8 mouse cellular contexts compared by ENCODE assay signal in genomic region chr16:18629390-18630231, GRCm38 (mm10). TPM values are rescaled to one million over a fixed set of nuclear protein-coding genes. Genes with fewer than 3 reads are reported as not detected.
A peak's percentile ranks its signal among the peaks of the same experiment; 100 is the strongest.
DNase-seq lines count a peak whose midpoint lies in the region; ATAC-seq and TF ChIP-seq lines count a peak whose summit lies in the region.

TSS of gene Sept5 (minus strand) at chr16:18629954.

- no peak for TF ChIP-seq POLR2A in spleen, adult 2 months (IDR thresholded peaks at IDR 0.05; ENCODE audit: low read depth, low read length)
- TF ChIP-seq POLR2A in small intestine, adult 2 months (IDR thresholded peaks at IDR 0.05; ENCODE audit: low read depth, low read length) = peak; percentile 27

- no peak within 1 kb of the TSS for H3K27ac ChIP-seq in spleen, adult 2 months (ENCODE audit: insufficient read depth, low read length)
- H3K27ac ChIP-seq in small intestine, adult 2 months (ENCODE audit: insufficient read depth, low read depth, low read length) = peak within 1 kb of the TSS; percentile 97

- no peaks in the 10 kb centered on the region for H3K36me3 ChIP-seq in spleen, adult 2 months (ENCODE audit: control insufficient read depth, insufficient read depth, low read length)
- peaks cover 27% of the 10 kb centered on the region for H3K36me3 ChIP-seq in small intestine, adult 2 months (ENCODE audit: control insufficient read depth, insufficient read depth, low read length)

- peaks cover 19% of the 10 kb centered on the region for H3K27me3 ChIP-seq in spleen, adult 2 months (ENCODE audit: control insufficient read depth, insufficient read depth, low read length)
- no peaks in the 10 kb centered on the region for H3K27me3 ChIP-seq in small intestine, adult 2 months (ENCODE audit: control insufficient read depth, insufficient read depth, low read length)

- 0 out of 2 replicates have a peak, but pooled peaks have one; percentile 12 for ATAC-seq in common myeloid progenitor, adult 5-6 weeks (replicated peaks; ENCODE audit: low read depth, poor library complexity, severe bottlenecking)
- ATAC-seq in megakaryocyte-erythroid progenitor cell, adult 5-6 weeks (replicated peaks; ENCODE audit: low FRiP score, low TSS enrichment, poor library complexity, severe bottlenecking) = 0 out of 2 replicates have a peak, but pooled peaks have one; percentile 7

- 2% methylated on average over 81 of the region's 93 CpGs for WGBS in spleen, adult 2 months
- under 1% methylated on average over 73 of the region's 93 CpGs for WGBS in small intestine, adult 2 months

- no peak for TF ChIP-seq CTCF in spleen, adult 2 months (IDR thresholded peaks at IDR 0.05; ENCODE audit: extremely low read depth, insufficient read depth, insufficient read length, insufficient replicate concordance)
- TF ChIP-seq CTCF in small intestine, adult 2 months (IDR thresholded peaks at IDR 0.05; ENCODE audit: extremely low read depth, insufficient read length, insufficient replicate concordance, low read depth, low read length) = no peak

- DNase-seq in spleen, adult 2 months (ENCODE audit: low read depth in 1 of 2, low spot score in 2 of 2) = no peak
- no peak for DNase-seq in spleen, adult 12 weeks (ENCODE audit: low spot score)
- peak; percentile 79 for DNase-seq in gastrocnemius, postnatal 25 days
- DNase-seq in induced T-regulatory cell, adult 2 months (ENCODE audit: low read depth) = peak; percentile 60
- peak; percentile 65 to 77 for DNase-seq in left cerebral cortex, postnatal 25 days (ENCODE audit: low spot score in 2 of 2)

- intact Hi-C loops in left cerebral cortex, postnatal 25 days (cut with DNase I) = loop anchor here (10.0 kb wide), 1 partner anchor 395 kb away; the partner anchor contains the start of gene Zdhhc8

- H3K4me1 ChIP-seq in spleen, adult 2 months (ENCODE audit: control insufficient read depth, insufficient read depth, insufficient read length) = peaks cover 4% of the 10 kb centered on the region; the same call in 1 of the 2 replicates
- H3K4me1 ChIP-seq in small intestine, adult 2 months (ENCODE audit: control insufficient read depth, insufficient read depth, insufficient read length, low read length) = peaks cover 35% of the 10 kb centered on the region

- peak within 1 kb of the TSS; percentile 65 for H3K4me3 ChIP-seq in spleen, adult 2 months (ENCODE audit: extremely low read depth, insufficient read depth, insufficient read length)
- peak within 1 kb of the TSS; percentile 95 for H3K4me3 ChIP-seq in small intestine, adult 2 months (ENCODE audit: low read depth, low read length)

RNA-seq across cellular contexts. Expression of gene Sept5, which starts in this region (rescaled TPM):
- polyA plus RNA-seq in spleen, adult 2 months (2012; rRNA removed) = 1.9 and 2.1 TPM in 2 replicates
- 0.37 TPM in 1 of 2 replicates, not detected in the other for total RNA-seq in common myeloid progenitor, adult 5-6 weeks (2017)
- total RNA-seq in gastrocnemius, postnatal 25 days (2021) = 1 to 10 TPM; 5.5 to 5.8 TPM
- total RNA-seq in left cerebral cortex, postnatal 25 days (2021) = 100 to 1,000 TPM; 961 to 977 TPM
- total RNA-seq in megakaryocyte-erythroid progenitor cell, adult 5-6 weeks (2014; fragmentation: Nextera tagmentation) = 0.64 TPM in 1 of 2 replicates, not detected in the other
- total RNA-seq in megakaryocyte-erythroid progenitor cell, adult 5-6 weeks (2017) = 0.09 TPM in 1 of 2 replicates, not detected in the other
- 64.1 and 381 TPM in 2 replicates for polyA plus RNA-seq in small intestine, adult 2 months (2012; rRNA removed)

Comparison
In these comparisons a context has a peak if more than half of its experiments do, and no peak if none do; other contexts are left out.
1. RNA of gene Sept5 (total RNA-seq): 961 to 977 TPM in left cerebral cortex, postnatal 25 days; 5.5 to 5.8 TPM in gastrocnemius, postnatal 25 days, 0.37 TPM in common myeloid progenitor, adult 5-6 weeks and 0.09 to 0.64 TPM in megakaryocyte-erythroid progenitor cell, adult 5-6 weeks; every median in the first group is over 100 times any median in the second.
2. RNA of gene Sept5 (polyA plus RNA-seq): 64.1 to 381 TPM in small intestine, adult 2 months; 1.9 to 2.1 TPM in spleen, adult 2 months; every median in the first group is over 10 times any median in the second.
3. Peak in ATAC-seq in common myeloid progenitor, adult 5-6 weeks; RNA of the gene not detected or under 1 TPM.
4. Peak in ATAC-seq in megakaryocyte-erythroid progenitor cell, adult 5-6 weeks; RNA of the gene not detected or under 1 TPM.
5. DNase-seq: peak in gastrocnemius, postnatal 25 days (single experiment), induced T-regulatory cell, adult 2 months (single experiment) and left cerebral cortex, postnatal 25 days (2 of 2); none in spleen, adult 2 months (0 of 2) and spleen, adult 12 weeks (single experiment).